Comparison of ENCODE assay signal across 25 mouse cellular contexts in genomic region chr13:112639111-112639510, GRCm38 (mm10). TPM values are rescaled to one million over a fixed set of nuclear protein-coding genes. Genes with fewer than 3 reads are reported as not detected.
A peak's percentile ranks its signal among the peaks of the same experiment; 100 is the strongest.
DNase-seq lines count a peak whose midpoint lies in the region; ATAC-seq lines count a peak whose summit lies in the region.
"Had no signal": no experiment of that assay in that cellular context is flagged by ENCODE, and none has a peak within 500 bp of the region (broad histone marks: within the 10 kb centered on the region; RNA-seq: fewer than 3 reads in every experiment).

No protein-coding gene starts in this region.

- H3K9me3 ChIP-seq in liver, embryonic 13.5 days (replicated peaks) = no peaks in the 10 kb centered on the region
- no peaks in the 10 kb centered on the region for H3K9me3 ChIP-seq in liver, embryonic 11.5 days (ENCODE audit: control insufficient read depth, low read length)
- no peaks in the 10 kb centered on the region for H3K9me3 ChIP-seq in liver, embryonic 16.5 days (replicated peaks; ENCODE audit: control insufficient read depth, low read length)
- H3K9me3 ChIP-seq in forebrain, embryonic 16.5 days (ENCODE audit: control insufficient read depth, low read length) = no peaks in the 10 kb centered on the region
- H3K9me3 ChIP-seq: embryonic facial prominence, embryonic 13.5 days had no signal

- no peaks in the 10 kb centered on the region for H3K36me3 ChIP-seq in liver, embryonic 13.5 days
- H3K36me3 ChIP-seq in liver, embryonic 11.5 days (ENCODE audit: control insufficient read depth, insufficient read depth, low read length) = no peaks in the 10 kb centered on the region
- H3K36me3 ChIP-seq in liver, embryonic 16.5 days (ENCODE audit: control insufficient read depth, insufficient read depth) = no peaks in the 10 kb centered on the region
- H3K36me3 ChIP-seq in forebrain, embryonic 16.5 days (ENCODE audit: control insufficient read depth, insufficient read depth) = no peaks in the 10 kb centered on the region
- H3K36me3 ChIP-seq: embryonic facial prominence, embryonic 13.5 days had no signal

- no peak overlapping the region for H3K4me3 ChIP-seq in liver, embryonic 13.5 days (replicated peaks)
- no peak overlapping the region for H3K4me3 ChIP-seq in liver, embryonic 11.5 days (ENCODE audit: low read depth, low read length)
- H3K4me3 ChIP-seq in liver, embryonic 16.5 days (ENCODE audit: low read depth, low read length) = no peak overlapping the region
- H3K4me3 ChIP-seq in forebrain, embryonic 16.5 days (replicated peaks; ENCODE audit: low read length) = no peak overlapping the region
- H3K4me3 ChIP-seq: embryonic facial prominence, embryonic 13.5 days; layer of hippocampus, adult 2 months had no signal

- H3K9ac ChIP-seq in liver, embryonic 13.5 days = no peak overlapping the region
- no peak overlapping the region for H3K9ac ChIP-seq in liver, embryonic 11.5 days (ENCODE audit: low read depth, low read length)
- H3K9ac ChIP-seq in liver, embryonic 16.5 days (ENCODE audit: low read depth, low read length) = no peak overlapping the region
- no peak overlapping the region for H3K9ac ChIP-seq in forebrain, embryonic 16.5 days (replicated peaks; ENCODE audit: low read depth, low read length)
- H3K9ac ChIP-seq: embryonic facial prominence, embryonic 13.5 days; forebrain, postnatal 0 days had no signal

- H3K27ac ChIP-seq in liver, embryonic 13.5 days = no peak overlapping the region
- H3K27ac ChIP-seq in liver, embryonic 11.5 days (ENCODE audit: low read depth, low read length) = no peak overlapping the region
- no peak overlapping the region for H3K27ac ChIP-seq in liver, embryonic 16.5 days (ENCODE audit: low read length)
- H3K27ac ChIP-seq in forebrain, embryonic 16.5 days (ENCODE audit: low read length) = no peak overlapping the region
- H3K27ac ChIP-seq: embryonic facial prominence, embryonic 13.5 days; hindbrain, postnatal 0 days; layer of hippocampus, adult 2 months had no signal

- peak; percentile 15; the same call in 1 of the 2 replicates for ATAC-seq in liver, embryonic 13.5 days (ENCODE audit: low read depth)
- no peak for ATAC-seq in liver, embryonic 11.5 days (replicated peaks; ENCODE audit: low FRiP score)
- ATAC-seq in liver, embryonic 16.5 days (ENCODE audit: low read depth) = peak; percentile 33; the same call in 1 of the 2 replicates
- ATAC-seq in forebrain, embryonic 16.5 days = no peak
- ATAC-seq: activated CD4-positive, CD25-positive, alpha-beta regulatory T cell, adult 4 months; forebrain, postnatal 0 days; hindbrain, postnatal 0 days; Patski had no signal

- H3K4me2 ChIP-seq in liver, embryonic 13.5 days = no peak overlapping the region
- no peak overlapping the region for H3K4me2 ChIP-seq in liver, embryonic 11.5 days
- no peak overlapping the region for H3K4me2 ChIP-seq in liver, embryonic 16.5 days (ENCODE audit: low read depth, low read length)
- H3K4me2 ChIP-seq in forebrain, embryonic 16.5 days (ENCODE audit: low read length) = no peak overlapping the region
- H3K4me2 ChIP-seq: embryonic facial prominence, embryonic 13.5 days; midbrain, embryonic 11.5 days had no signal

- WGBS in liver, embryonic 13.5 days (ENCODE audit: insufficient replicate concordance) = 56% methylated on average over 4 of the region's 4 CpGs
- WGBS in liver, embryonic 11.5 days = 71% methylated on average over 4 of the region's 4 CpGs
- 46% methylated on average over 4 of the region's 4 CpGs for WGBS in liver, embryonic 16.5 days (ENCODE audit: insufficient replicate concordance)
- 65% methylated on average over 4 of the region's 4 CpGs for WGBS in forebrain, embryonic 16.5 days

- no peaks in the 10 kb centered on the region for H3K27me3 ChIP-seq in liver, embryonic 13.5 days
- H3K27me3 ChIP-seq in liver, embryonic 11.5 days (replicated peaks; ENCODE audit: control insufficient read depth, insufficient read depth, low read length) = no peaks in the 10 kb centered on the region
- no peaks in the 10 kb centered on the region for H3K27me3 ChIP-seq in liver, embryonic 16.5 days (ENCODE audit: control insufficient read depth, insufficient read depth, low read depth, low read length)
- H3K27me3 ChIP-seq in forebrain, embryonic 16.5 days (replicated peaks; ENCODE audit: control insufficient read depth, insufficient read depth, low read length) = no peaks in the 10 kb centered on the region
- H3K27me3 ChIP-seq: embryonic facial prominence, embryonic 13.5 days had no signal

- peaks cover 21% of the 10 kb centered on the region for H3K4me1 ChIP-seq in liver, embryonic 13.5 days (replicated peaks)
- H3K4me1 ChIP-seq in liver, embryonic 11.5 days (replicated peaks; ENCODE audit: control insufficient read depth, insufficient read depth, low read length) = peaks cover 9% of the 10 kb centered on the region
- H3K4me1 ChIP-seq in liver, embryonic 16.5 days (ENCODE audit: control insufficient read depth, low read depth, low read length) = peaks cover 14% of the 10 kb centered on the region
- no peaks in the 10 kb centered on the region for H3K4me1 ChIP-seq in forebrain, embryonic 16.5 days (replicated peaks; ENCODE audit: control insufficient read depth, insufficient read depth, low read length)
- H3K4me1 ChIP-seq: embryonic facial prominence, embryonic 13.5 days had no signal

- intact Hi-C loops in gastrocnemius, postnatal 14 days (cut with DNase I; ENCODE audit: low total_unique reads) = no loop called here

- DNase-seq in liver, embryonic 13.5 days = no peak
- no peak for DNase-seq in liver, embryonic 11.5 days (ENCODE audit: low spot score)
- peak; percentile 10 to 14 for DNase-seq in heart, adult 9 months (ENCODE audit: low spot score in 2 of 2)
- peak; percentile 18 to 42 for DNase-seq in spleen, postnatal 36 days (ENCODE audit: low spot score in 2 of 2)
- DNase-seq in gastrocnemius, postnatal 14 days = no peak
- DNase-seq in kidney, adult 11 months = no peak
- DNase-seq: adrenal gland, postnatal 14 days; cerebellum, adult 11 months; forebrain, postnatal 0 days; kidney, adult 18-20 months; kidney, postnatal 14 days; left cerebral cortex, postnatal 4 days; lung, postnatal 14 days; right cerebral cortex, postnatal 4 days had no signal

RNA-seq across cellular contexts. Expression of gene Ddx4, which starts 13.2 kb away (rescaled TPM):
- 0.20 and 0.27 TPM in 2 replicates for polyA plus RNA-seq in liver, embryonic 13.5 days (2015; fragmentation: Nextera tagmentation; extraction: Ambion mirVana)
- polyA plus RNA-seq in liver, embryonic 11.5 days (2014; fragmentation: Nextera tagmentation; extraction: Ambion mirVana) = 0.83 and 0.99 TPM in 2 replicates
- 0.14 and 0.22 TPM in 2 replicates for polyA plus RNA-seq in liver, embryonic 16.5 days (2015; fragmentation: Nextera tagmentation; extraction: Ambion mirVana)
- not detected for total RNA-seq in gastrocnemius, postnatal 14 days (2021)
- polyA plus RNA-seq in forebrain, embryonic 16.5 days (2015; fragmentation: Nextera tagmentation; extraction: Ambion mirVana) = 0.78 and 1.2 TPM in 2 replicates
- total RNA-seq: liver, adult 2 months had no signal
- polyA plus RNA-seq: activated CD4-positive, CD25-positive, alpha-beta regulatory T cell, adult 4 months; C2C12; liver, adult 2 months; Patski had no signal

RNA-seq across cellular contexts. Expression of gene Slc38a9, which starts 21.4 kb away (rescaled TPM):
- 10.3 and 10.9 TPM in 2 replicates for polyA plus RNA-seq in liver, embryonic 13.5 days (2015; fragmentation: Nextera tagmentation; extraction: Ambion mirVana)
- 13.3 and 15.8 TPM in 2 replicates for polyA plus RNA-seq in liver, embryonic 11.5 days (2014; fragmentation: Nextera tagmentation; extraction: Ambion mirVana)
- 14.6 and 16.5 TPM in 2 replicates for polyA plus RNA-seq in liver, embryonic 16.5 days (2015; fragmentation: Nextera tagmentation; extraction: Ambion mirVana)
- 1 to 10 TPM; 4.1 to 6.2 TPM for total RNA-seq in gastrocnemius, postnatal 14 days (2021)
- 24.9 and 28.7 TPM in 2 replicates for polyA plus RNA-seq in forebrain, embryonic 16.5 days (2015; fragmentation: Nextera tagmentation; extraction: Ambion mirVana)

RNA-seq across cellular contexts. Expression of gene Il31ra, which starts 45.0 kb away (rescaled TPM):
- polyA plus RNA-seq in liver, embryonic 13.5 days (2015; fragmentation: Nextera tagmentation; extraction: Ambion mirVana) = 0.06 and 0.12 TPM in 2 replicates
- 0.06 and 0.08 TPM in 2 replicates for polyA plus RNA-seq in liver, embryonic 11.5 days (2014; fragmentation: Nextera tagmentation; extraction: Ambion mirVana)
- 0.04 and 0.07 TPM in 2 replicates for polyA plus RNA-seq in liver, embryonic 16.5 days (2015; fragmentation: Nextera tagmentation; extraction: Ambion mirVana)
- total RNA-seq in gastrocnemius, postnatal 14 days (2021) = under 1 TPM; 0.10 to 0.16 TPM
- polyA plus RNA-seq in forebrain, embryonic 16.5 days (2015; fragmentation: Nextera tagmentation; extraction: Ambion mirVana) = 0.40 and 0.43 TPM in 2 replicates
- total RNA-seq: heart, postnatal 36 days; hindbrain, postnatal 0 days; left cerebral cortex, postnatal 4 days; liver, adult 2 months had no signal
- polyA plus RNA-seq: C2C12; hindbrain, postnatal 0 days; liver, adult 2 months; midbrain, embryonic 11.5 days; Patski had no signal

Comparison
In these comparisons a context has a peak if more than half of its experiments do, and no peak if none do; other contexts are left out.
1. ATAC-seq: peak in liver, embryonic 13.5 days (single experiment) and liver, embryonic 16.5 days (single experiment); none in liver, embryonic 11.5 days (single experiment) and forebrain, embryonic 16.5 days (single experiment).
2. DNase-seq: peak in heart, adult 9 months (2 of 2) and spleen, postnatal 36 days (2 of 2); none in liver, embryonic 13.5 days (single experiment), liver, embryonic 11.5 days (single experiment), gastrocnemius, postnatal 14 days (single experiment) and kidney, adult 11 months (single experiment).